Mouse (Mus musculus): ENCODE results near the gene Gm7029.

DNA sequence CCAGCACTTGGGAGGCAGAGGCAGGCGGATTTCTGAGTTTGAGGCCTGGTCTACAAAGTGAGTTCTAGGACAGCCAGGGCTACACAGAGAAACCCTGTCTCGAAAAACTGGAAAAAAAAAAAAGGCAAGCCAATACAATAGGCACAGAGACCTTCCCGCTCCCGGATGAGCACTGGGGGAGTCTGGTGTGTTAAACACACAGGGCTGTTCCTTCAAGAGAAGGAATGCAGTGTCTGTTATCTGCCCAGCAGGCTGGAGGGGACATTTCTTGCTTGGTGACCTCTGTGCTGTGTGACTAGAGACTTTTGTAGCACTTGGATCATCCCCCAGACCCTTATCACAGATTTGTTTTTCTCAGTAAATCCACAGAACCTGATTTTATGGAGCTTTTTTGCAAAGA is 28.0 kb downstream of the Gm7029 start:
- no peak for TF ChIP-seq CTCF (IDR thresholded peaks at IDR 0.05; ENCODE audit: control insufficient read depth, insufficient read depth, low read length)
- no peak for TF ChIP-seq POLR2A (IDR thresholded peaks at IDR 0.05; ENCODE audit: borderline replicate concordance, control insufficient read depth, low read depth, low read length)
